Mouse (Mus musculus) cerebellum, adult 11-12 months (tissue): ENCODE data around the gene Selenow.
A peak's percentile ranks its signal among the peaks of the same experiment; 100 is the strongest.
"Not testable (repeated sequence)": the region's sequence is repeated elsewhere in the genome, so short reads cannot be mapped to it uniquely, and the experiment has no call there.

ENCODE experiments used
- DNase-seq: peaks from one replicate; pipeline ENCODE4 v3.0.0; 2022

Selenow gene

DNA sequence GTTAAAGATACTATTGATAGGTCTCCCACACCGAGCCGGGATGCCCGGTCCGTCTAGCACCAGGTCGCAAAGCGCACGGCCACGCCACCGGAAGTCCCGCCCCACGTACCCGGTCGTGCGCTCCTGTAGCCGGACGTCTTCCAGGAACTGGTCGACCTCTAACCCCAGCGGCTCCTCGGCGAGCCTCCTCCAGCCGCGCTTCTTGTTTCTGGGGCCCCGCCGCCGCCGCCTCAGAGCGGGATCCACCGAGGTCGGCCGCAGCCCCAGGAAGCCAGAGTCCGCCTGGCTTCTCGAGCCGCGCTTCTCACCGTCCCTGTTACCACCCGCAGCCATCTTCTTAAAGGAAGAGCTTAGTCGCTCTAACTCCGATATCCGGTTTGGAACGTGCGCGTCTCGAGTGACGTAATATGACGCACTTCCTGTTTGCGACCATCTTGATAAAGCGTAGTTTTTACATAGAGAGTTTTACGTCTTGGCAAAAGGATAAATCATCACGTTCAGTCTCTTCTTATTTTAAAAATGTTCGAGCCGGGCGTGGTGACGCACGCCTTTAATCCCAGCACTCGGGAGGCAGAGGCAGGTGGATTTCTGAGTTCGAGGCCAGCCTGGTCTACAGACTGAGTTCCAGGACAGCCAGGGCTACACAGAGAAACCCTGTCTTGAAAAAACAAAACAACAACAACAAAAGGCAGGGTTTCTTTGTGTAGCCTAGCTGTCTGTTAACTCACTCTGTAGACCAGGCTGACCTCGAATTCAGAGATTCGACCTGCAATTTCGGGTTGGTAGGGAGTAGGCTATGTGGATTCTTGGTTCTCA lies 23.7 kb upstream of the Selenow start, which contains the start of gene Nop53:
Gene Nop53 (minus strand): TSS at position 354 of the 816 bp plus-strand sequence.
- peak; percentile 94 for DNase-seq

DNA sequence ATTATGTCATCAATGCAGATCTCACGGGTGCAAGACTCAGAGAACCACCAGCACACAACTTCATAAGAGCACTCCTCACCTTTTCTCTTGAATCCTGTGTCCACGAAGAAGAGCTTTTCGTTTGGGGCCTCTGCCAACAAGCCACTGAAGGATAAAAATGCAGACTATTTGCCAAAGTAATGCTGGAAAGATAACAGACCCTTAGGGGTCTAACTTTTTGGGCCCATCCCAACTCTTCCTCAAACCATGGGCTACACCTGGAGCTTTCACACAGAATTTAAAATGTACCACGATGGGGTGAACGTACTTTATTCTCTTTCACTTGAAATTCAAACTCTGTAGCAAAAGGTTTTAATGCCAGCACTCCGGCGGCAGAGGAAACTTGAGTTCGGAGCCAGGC lies 23.0 kb upstream of the Selenow start:
- DNase-seq: peak; percentile 60

DNA sequence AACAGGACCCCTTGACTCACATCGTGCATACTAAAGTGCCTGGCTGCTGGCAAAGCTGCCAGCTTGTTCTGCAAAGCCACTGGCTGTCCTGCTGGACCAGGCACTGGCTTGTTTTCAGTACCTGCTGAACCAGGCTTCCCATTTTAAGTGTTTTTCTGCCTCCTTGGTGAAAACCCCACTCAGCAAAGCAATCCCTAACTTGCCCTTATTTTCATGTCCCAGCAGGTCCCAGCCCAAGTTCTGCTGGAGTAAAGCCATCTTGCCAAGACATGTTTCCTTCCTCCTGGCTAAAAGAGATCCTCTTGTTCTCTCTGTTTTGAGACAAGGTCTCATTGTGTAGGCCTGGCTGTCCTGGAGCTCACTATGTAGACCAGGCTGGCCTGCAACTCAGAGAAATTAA lies 22.1 kb upstream of the Selenow start:
- peak; percentile 31 for DNase-seq

DNA sequence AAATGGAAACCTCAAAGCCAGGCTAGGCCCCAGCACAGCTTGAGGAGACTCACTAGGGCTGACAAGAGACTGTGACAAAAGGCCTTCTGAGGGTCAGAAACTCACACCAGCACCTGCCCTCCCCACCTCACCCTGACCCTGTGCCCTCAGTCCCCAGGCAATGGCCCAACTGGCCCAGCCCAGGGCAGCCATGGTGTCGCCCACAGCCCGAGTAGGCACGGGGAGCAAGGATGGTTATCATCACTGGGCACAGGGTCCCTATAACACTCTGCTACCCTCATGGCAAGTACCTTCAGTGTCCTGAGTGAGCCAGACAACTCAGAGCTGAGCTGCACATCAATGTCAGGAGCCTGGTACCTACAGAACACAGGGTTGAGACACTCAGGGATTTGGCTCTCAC lies 16.4 kb upstream of the Selenow start:
- no peak for DNase-seq

DNA sequence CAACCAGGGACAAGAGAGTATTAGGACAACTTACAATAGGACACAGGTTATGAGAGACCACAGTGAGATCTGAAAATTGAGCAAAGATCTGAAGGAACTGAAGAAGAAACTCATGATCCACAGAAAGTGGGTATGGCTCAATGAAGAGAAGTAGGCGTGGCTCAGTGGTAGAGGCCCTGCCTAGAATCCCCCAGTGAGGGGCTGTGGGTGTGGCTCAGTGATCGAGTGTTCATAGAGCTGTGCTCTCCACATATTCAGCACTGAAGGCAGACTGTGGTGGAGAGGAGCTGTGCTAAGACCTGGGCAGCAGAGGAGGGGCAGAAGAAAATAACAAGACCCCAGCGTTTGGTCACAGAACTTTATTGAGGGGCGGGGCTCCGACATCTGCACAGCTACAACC lies 15.3 kb upstream of the Selenow start:
- no peak for DNase-seq

DNA sequence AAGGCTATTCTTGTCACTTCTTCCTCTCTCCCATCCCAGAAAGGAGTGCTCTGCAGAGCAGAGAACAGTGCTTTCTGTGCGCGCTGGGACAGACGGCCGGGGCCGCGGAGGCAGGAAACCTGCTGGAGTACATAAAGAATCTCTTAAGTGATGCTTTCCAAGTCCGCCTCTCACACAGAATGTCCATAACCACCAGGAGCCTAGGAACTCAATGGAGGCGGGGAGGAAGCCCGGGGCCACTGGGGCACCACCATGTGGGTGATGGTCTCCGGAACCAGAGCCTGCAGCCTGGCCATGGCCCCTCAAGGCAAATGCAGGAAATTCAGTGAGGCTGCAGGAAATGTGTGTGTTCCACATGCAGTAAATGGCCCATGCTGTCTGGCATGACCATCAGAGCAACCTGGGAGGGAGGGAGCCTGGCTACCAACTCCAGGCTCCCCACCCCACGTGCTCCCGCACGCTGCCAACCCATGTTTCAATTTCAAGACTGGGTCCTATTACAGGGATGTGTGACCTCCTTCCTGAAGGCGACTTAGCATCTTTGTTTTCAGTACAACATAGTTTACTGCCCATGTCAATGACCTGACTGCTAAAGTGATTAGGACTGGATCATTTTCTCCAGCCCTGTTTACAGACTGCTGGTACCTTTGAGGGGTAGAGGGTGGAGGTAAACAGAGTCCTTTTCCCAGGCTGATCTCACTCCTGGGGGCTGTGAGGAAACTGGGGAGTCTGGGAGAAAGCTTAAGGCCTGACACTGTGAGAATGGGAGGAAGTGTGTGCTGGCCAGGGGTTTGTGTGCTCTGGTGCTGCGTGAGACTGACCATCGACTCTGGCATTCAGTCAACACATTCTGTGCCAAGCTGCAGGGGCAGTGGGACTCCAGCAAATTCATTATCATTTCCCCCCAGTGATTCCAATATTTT lies 11.5 kb upstream of the Selenow start:
- no peak for DNase-seq

DNA sequence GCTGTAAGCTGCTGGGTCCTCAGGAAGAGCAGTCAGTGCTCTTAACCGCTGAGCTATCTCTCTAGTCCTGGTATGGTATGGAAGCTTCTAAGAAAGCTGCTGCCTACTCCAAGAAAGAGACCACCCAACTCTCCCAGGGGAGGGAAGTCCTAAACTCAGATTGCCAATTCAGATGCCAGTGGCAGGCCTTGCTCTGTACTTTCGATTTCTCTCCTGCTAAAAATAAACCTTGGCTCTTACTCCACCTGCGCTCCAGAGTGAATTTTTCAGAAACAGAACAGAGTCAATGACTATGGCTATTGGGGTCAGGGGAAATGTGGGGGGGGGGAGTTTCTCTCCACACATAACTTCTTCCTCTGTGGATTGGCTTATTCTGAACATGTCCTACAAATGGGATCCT lies 9.4 kb upstream of the Selenow start:
- DNase-seq: no peak

DNA sequence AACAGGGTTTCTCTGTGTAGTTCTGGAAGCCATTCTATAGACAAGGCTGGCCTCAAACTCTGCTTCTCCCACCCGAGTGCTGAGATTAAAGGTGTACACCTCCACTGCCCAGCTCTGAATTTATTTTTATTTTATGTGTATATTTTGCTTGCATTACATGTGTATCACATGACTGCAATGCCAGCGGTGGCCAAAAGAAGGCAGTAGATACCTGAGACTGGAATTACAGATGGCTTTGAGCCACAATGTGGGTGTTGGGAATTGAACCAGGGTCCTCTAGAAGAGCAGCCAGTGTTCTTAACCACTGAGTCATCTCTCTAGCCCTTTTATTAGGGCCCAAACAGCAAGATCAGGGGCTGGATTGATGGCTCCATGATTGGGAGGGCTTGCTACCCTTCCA lies 8.3 kb upstream of the Selenow start:
- DNase-seq: no peak

DNA sequence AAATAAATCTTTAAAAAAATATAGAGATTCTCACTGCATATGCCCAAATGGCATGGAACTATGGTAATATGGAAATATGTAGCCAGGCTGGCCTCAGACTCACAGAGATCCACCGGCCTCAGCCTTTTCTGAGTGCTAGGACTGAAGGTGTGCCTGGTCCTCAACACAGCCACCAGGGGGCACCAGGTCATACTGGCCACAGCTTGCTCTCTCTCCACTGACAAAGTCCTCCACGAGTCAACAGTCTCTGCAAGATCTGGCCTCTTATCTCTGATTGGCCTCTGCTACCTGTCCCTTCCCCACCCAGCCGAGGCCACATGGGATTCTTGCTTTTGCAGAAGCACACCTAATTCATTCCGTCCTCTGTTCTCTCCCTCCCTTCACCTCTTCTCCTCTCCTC lies 7.7 kb upstream of the Selenow start:
- no peak for DNase-seq

DNA sequence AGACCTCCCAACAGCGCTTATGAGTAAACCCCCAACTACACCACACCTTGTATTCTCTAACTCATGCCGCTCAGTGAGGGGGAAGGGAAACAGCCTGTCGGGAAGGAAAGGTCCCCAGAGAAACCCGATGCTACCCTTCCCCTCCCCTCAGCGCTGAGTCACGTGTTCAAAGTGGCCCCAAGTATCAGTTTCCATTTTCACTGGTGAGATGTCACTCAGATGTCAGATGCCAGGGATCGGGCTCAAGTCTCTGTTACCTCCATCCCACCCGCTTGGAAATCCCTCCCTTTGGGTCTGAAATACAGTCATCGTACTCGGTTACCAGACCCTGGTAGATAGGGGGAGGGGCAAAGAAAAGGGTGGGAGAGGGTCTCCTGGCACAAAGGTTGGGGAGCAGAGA lies 406 bp downstream of the Selenow start:
- no peak for DNase-seq

DNA sequence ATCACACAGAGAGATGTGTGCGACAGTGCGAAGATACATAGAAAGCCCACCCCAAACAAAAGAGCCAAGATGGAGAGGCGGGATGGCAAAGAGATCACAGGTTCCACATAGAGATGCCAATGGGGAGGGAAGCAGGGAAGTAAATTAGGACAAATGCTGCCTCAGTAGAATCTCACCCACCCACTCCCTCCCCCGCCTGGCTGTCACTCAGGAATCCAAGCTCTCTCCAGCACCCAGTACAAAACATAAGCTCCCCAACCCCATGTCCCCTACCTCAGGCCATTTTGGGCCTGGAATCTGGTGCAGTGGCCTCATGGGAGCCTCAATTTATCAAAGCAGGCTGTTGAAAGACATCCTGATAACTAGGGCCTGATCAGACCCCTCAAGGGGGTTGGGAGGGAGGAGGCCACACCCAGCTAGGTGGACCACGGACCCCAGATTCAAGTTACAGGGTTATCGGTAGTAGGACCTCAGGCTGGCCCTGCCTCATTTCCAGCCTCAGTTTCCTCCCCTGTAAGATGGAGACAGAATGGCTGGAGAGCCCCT lies 1.5 kb downstream of the Selenow start:
- DNase-seq: no peak

DNA sequence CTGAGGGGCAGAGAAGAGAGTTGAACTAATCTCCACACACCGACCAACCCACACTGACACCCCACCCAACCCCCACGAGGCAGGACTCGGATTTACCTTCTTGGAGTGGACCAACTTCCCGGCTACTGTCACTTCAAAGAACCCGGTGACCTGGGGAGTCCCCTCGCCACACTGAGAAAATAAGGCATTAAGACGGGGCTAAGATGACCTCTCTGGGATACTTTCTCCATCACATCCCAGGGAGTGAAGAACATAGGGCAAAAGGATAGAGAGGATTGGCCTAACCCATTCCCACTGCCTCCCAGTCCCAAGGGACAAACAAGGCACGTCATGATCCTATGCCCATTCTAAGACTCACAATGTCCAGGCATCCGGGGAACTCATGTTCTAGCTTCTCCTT lies 2.3 kb downstream of the Selenow start:
- no peak for DNase-seq

DNA sequence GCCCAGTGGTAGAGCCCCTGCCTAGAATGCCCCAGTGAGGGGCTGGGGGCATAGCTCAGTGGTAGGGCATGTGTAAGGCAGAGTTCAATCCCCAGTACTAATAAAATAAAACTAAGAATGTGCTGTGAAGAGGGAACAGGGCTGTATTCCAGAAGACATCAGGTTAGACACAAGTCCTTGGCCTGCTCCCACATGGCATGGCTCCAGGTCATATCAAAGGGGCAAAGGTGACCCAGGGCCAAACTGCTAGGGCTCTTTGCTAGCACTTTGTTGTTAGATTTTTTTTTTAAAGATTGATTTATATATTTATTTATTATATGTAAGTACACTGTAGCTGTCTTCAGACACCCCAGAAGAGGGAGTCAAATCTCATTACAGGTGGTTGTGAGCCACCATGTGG lies 3.8 kb downstream of the Selenow start:
- no peak for DNase-seq

DNA sequence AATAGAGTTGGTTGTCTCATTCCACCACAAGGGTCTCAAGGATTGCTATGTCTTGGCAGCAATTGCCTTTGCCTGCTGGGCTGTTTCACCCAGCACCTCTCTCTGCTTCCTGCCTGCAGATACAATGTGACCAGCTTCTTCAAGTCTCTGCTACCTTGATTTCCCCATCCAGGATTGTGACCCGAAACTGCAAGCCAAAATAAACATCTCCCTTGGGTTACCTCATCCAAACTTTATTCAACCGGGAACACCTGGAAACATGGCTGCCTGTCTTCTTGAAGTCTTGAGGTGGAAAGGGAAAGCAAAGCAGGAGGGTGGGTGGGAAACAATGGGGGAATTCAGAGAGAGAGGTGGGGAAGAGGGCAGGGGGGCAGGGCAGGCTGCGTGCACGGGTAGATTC lies 5.2 kb downstream of the Selenow start:
- no peak for DNase-seq

DNA sequence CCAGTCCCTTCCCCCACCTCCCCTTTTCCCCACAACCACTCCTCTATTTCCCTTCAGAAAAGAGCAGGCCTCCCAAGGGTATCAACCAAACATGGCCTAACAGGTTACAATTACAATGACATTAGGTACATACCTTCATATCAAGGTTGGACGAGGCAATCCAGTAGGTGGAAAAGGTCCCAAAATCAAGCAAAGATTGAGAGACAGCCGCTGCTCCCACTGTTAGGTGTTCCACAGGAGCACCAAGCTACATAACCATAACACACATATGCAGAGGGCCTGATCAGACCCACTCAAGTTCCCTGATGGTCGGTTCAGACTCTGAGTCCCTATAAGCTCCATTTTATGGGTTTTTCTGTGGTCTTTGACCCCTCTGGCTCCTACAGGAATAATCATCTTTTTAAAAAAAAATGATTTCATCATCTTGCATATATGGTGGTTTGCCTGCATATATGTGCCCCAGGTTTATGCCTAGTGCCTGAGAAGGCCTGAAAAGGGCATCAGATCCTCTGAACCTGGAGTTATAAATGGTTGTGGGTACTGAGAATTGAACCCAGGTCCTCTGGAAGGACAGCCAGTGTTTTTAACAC lies 6.0 kb downstream of the Selenow start:
- no peak for DNase-seq

DNA sequence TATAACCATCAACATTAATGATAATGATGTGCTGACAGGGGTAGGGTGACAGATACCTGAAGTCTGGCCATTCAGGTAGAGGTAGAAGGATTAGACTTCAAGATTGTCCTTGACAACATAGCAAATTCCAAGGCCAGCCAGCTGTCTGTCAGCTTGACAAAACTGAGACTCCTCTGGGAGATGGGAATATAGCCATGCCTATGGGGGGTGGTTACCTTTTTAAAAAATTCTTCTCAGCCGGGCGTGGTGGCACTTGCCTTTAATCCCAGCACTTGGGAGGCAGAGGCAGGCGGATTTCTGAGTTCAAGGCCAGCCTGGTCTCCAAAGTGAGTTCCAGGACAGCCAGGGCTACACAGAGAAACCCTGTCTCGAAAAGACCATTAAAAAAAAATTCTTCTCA lies 6.5 kb downstream of the Selenow start:
- not testable (repeated sequence) for DNase-seq

DNA sequence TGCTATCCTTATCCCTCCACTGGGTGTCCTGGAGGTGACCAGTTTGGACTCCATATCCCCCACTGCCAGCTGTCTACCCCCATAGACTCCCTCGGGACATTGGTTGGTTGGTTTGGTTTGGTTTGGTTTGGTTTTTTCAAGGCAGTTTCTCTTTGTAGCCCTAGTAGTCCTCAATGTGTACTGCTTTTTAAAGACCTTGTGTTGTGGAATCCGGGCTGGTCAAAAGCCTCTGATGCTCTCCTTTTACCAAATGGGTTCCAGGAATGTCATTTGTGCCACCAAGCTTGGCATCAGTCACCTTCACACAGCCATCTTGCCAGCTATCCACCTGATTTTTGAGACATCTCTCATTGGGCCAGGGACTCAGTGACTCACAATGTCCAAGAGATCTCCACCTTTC lies 7.5 kb downstream of the Selenow start:
- DNase-seq: no peak

DNA sequence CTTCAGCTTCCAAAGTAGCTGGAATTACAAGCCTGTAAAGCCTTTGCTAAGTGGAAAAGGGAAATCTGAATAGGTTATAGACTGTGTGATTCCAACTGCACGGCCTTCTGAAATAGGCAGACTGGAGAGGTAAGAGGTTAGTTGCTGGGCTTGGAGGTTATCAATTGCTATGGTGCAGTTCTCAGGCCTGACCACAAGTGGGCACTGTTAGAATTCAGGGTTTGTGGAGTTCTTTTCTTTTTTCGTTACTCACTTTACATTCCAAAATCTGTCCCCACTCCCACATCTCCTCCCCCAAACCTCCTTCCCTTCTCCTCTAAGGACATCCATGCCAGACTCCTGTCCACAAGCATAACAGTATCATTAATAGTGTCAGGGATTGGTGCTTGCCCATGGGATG lies 8.0 kb downstream of the Selenow start:
- DNase-seq: no peak

DNA sequence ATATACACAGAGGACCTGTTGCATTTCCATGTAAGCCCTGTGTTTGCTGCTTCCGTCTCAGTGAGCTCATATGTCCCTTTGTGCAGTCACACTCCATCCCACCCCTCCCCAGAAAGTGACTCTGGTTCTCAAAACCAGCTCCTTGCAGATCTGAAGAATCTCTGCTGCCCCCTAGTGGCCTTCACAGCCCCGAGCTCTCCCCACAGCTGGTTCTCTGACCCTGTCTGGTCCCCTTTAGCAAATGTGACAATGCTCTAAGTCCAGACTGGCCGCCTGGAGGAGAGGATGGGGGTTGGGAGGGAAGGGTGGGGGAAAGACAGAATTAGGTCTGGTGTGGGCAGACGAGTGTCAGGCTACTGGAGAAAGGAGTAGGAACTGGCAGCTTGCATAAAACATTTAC lies 10.0 kb downstream of the Selenow start:
- DNase-seq: peak; percentile 53

DNA sequence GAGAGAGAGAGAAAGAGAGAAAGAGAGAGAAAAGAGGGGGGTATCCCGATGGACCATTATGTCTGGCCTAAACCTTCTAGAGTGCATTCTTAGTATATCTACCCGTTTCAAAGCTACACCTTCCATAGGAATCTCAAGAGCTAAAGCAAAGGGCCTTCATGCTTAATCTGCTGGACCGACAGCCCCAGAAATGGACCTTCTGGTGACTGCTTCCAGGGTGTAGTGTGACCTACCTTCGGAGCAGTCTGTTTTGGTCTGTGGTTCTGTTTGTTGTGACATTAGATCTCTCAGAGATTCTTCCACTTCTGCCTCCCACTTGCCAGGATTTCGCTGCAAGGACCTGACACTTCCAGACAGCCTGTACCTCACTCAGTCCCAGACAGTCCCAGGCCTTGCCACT lies 11.7 kb downstream of the Selenow start:
- DNase-seq: no peak

DNA sequence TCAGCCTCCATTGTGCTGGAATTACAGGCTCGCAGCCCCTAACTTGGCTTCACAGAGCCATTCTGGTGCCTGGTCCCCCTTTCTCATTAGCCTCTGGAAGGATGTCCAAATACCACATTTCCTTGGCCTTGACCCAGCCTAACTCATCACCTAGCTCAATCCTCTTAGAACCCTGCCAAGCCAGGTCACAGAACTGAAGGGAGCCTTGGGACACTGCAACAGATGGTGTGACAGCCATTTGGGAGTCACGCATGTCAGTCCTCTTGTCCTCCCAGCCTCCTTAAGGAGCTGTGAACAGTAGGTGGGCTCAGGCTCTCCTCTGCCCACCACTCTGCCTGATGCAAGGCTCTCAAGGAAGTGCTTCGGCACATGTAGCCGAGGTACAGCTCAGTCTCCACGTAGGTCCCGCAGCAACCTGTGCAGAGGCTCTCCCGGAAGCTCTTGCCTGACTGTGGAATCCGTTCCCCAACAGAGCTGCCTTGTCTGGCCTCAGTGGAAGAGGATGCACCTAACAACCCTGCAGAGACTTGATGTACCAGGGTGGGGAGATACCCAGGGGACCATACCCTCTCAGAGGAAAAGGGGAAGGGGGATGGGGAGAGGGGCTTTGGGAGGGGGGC lies 14.1 kb downstream of the Selenow start:
- no peak for DNase-seq

DNA sequence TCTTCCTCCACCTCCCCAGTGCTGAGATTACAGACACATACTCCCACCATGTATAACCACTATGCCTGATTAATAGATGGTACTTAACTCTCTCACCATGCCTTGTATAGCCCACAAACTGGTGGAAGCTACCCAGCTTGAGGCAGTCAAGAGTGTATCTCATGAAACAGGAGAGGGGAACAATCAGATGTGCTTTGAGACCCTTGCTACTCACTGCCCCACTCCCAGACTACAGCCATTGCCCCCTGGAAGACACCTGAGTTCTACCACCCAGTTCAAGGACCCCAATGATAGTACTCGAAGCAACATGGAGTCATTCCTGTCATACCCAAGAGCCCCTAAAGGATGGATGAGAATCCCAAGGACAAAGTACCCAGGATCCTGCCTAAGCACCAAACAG lies 15.6 kb downstream of the Selenow start:
- DNase-seq: no peak

DNA sequence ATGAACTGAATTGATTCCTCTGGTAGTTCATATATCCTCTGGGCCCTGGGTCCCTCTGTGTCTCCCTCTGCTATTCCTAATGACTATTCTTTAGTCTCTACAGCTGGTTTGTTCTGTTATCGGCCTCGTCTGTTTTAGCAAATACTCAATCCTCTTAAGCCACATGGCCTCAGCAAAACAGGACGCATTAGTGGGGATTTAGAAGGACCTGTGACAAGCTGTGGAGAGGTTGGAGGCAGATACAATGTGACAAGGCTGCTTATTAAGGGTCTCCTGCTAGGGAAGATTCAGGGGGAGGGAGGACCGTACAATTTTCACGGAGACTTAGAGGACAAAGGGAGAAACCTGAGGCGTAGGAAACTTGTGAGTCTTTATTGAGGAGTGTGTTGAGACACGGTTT lies 16.3 kb downstream of the Selenow start:
- DNase-seq: no peak
